Mouse (Mus musculus): ENCODE results near the gene Chpf2.

The Chpf2 gene

GRCm38 (mm10) chr5:24591796-24592470, 5.4 kb downstream of the Chpf2 start:
- peak; percentile 18 for DNase-seq

- peak; percentile 27 for DNase-seq
Observed at GRCm38 (mm10) chr5:24592471-24593160, 6.1 kb downstream of the Chpf2 start.

- peak; percentile 16 for DNase-seq
Observed at GRCm38 (mm10) chr5:24593230-24593629, 6.7 kb downstream of the Chpf2 start.

- no peak for DNase-seq
Observed at GRCm38 (mm10) chr5:24593928-24594327, 7.4 kb downstream of the Chpf2 start.

- DNase-seq: no peak
Observed at GRCm38 (mm10) chr5:24594346-24594745, 7.8 kb downstream of the Chpf2 start.

GRCm38 (mm10) chr5:24595261-24595660, 8.7 kb downstream of the Chpf2 start:
- no peak for DNase-seq

- no peak for DNase-seq
Observed at GRCm38 (mm10) chr5:24595786-24596380, 9.3 kb downstream of the Chpf2 start.

- peak; percentile 66 for DNase-seq
Observed at GRCm38 (mm10) chr5:24596519-24597171, 10.1 kb downstream of the Chpf2 start.

- peak; percentile 82 for DNase-seq
Observed at GRCm38 (mm10) chr5:24597221-24597728, 10.7 kb downstream of the Chpf2 start.

- DNase-seq: peak; percentile 74
Observed at GRCm38 (mm10) chr5:24597901-24598569, 11.5 kb downstream of the Chpf2 start.

- DNase-seq: peak; percentile 66
Observed at GRCm38 (mm10) chr5:24598570-24599006, 12.0 kb downstream of the Chpf2 start.

GRCm38 (mm10) chr5:24599137-24599536, 12.6 kb downstream of the Chpf2 start:
- DNase-seq: peak; percentile 53

- no peak for DNase-seq
Observed at GRCm38 (mm10) chr5:24600236-24600635, 13.7 kb downstream of the Chpf2 start.

GRCm38 (mm10) chr5:24601071-24601835, 14.7 kb downstream of the Chpf2 start:
- peak; percentile 58 for DNase-seq

- DNase-seq: peak; percentile 66
Observed at GRCm38 (mm10) chr5:24601911-24602750, 15.6 kb downstream of the Chpf2 start.

- DNase-seq: peak; percentile 83
Observed at GRCm38 (mm10) chr5:24602751-24603343, 16.3 kb downstream of the Chpf2 start.

- DNase-seq: peak; percentile 62
Observed at GRCm38 (mm10) chr5:24603431-24604010, 17.0 kb downstream of the Chpf2 start.

- peak; percentile 53 for DNase-seq
Observed at GRCm38 (mm10) chr5:24604080-24604655, 17.6 kb downstream of the Chpf2 start.

GRCm38 (mm10) chr5:24604656-24605100, 18.1 kb downstream of the Chpf2 start:
- DNase-seq: peak; percentile 87

All from cerebellum, adult 9-11 months (tissue).